Mouse (Mus musculus): ENCODE measurements around the gene Trim15.

- TF ChIP-seq POLR2A (IDR thresholded peaks at IDR 0.05; ENCODE audit: borderline replicate concordance, extremely low read depth, insufficient read depth, insufficient read length, poor library complexity, severe bottlenecking) = no peak
- no peak for TF ChIP-seq CTCF (IDR thresholded peaks at IDR 0.05; ENCODE audit: borderline replicate concordance, extremely low read depth, insufficient read depth, insufficient read length)
These were observed 41.2 kb upstream of the Trim15 start for GRCm38 (mm10) chr17:36908235-36908634.

All from brain, embryonic 14.5 days (tissue).